Mouse (Mus musculus) heart, embryonic 10.5 days (tissue): ENCODE measurements at regions not wholly inside any gene's neighbourhood (a gene's known extent, or its start where the extent isn't known, plus 50 kb on each side); places are given as distances from the start of the nearest gene placed in this dataset.

Source experiments
- DNase-seq: peaks from one replicate; pipeline ENCODE4 v3.0.0-alpha.2; 2017; ENCODE audit warnings: low spot score
- H3K27ac ChIP-seq: fragments of 300-500 bp; sonication (generic); 2 replicates; pipeline ENCODE4 v1.5.1; 2016; ENCODE audit warnings: mild to moderate bottlenecking
- H3K27me3 ChIP-seq: fragments of 300-500 bp; sonication (generic); 2 replicates; pipeline ENCODE4 v1.6.1; 2016; ENCODE audit warnings: mild to moderate bottlenecking; ENCODE audit not compliant: poor library complexity, insufficient read depth, severe bottlenecking
- H3K36me3 ChIP-seq: fragments of 300-500 bp; sonication (generic); 2 replicates; pipeline ENCODE4 v1.6.1; 2016; ENCODE audit warnings: mild to moderate bottlenecking, moderate library complexity
- H3K4me1 ChIP-seq: fragments of 300-500 bp; sonication (generic); 2 replicates; pipeline ENCODE4 v1.6.1; 2016; ENCODE audit warnings: mild to moderate bottlenecking
- H3K4me3 ChIP-seq: fragments of 300-500 bp; sonication (generic); 2 replicates; pipeline ENCODE4 v1.5.1; 2016; ENCODE audit warnings: mild to moderate bottlenecking, moderate library complexity
- H3K9me3 ChIP-seq: fragments of 300-500 bp; sonication (generic); 2 replicates; pipeline ENCODE4 v1.6.1; 2016; ENCODE audit warnings: mild to moderate bottlenecking, moderate library complexity
- WGBS: fragments of 180-500 bp; shearing (Covaris S2); methylation state at CpG from one replicate; pipeline ENCODE4 v1.1.7; 2016; 5-methylcytosine and 5-hydroxymethylcytosine counted together

- Histone ChIP-seq H3K27ac (no peak overlapping the region), H3K27me3 (no peaks in the 10 kb centered on the region), H3K9me3 (no peaks in the 10 kb centered on the region), H3K36me3 (no peaks in the 10 kb centered on the region), H3K4me3 (no peak overlapping the region), H3K4me1 (no peaks in the 10 kb centered on the region)
- no peak for DNase-seq
- 88% methylated on average over 7 of the region's 7 CpGs for WGBS
Measured at GRCm38 (mm10) chr14:74529368-74529951, 111.2 kb upstream of the Htr2a start.

- Histone ChIP-seq H3K36me3 (no peaks in the 10 kb centered on the region), H3K4me1 (no peaks in the 10 kb centered on the region), H3K27me3 (no peaks in the 10 kb centered on the region), H3K27ac (no peak overlapping the region), H3K4me3 (no peak overlapping the region), H3K9me3 (no peaks in the 10 kb centered on the region)
- 92% methylated on average over 2 of the region's 2 CpGs for WGBS
- no peak for DNase-seq
Measured at GRCm38 (mm10) chr14:74538187-74538586, 102.5 kb upstream of the Htr2a start.

GRCm38 (mm10) chr14:74544028-74544427, 96.6 kb upstream of the Htr2a start:
- Histone ChIP-seq H3K36me3 (no peaks in the 10 kb centered on the region), H3K27me3 (no peaks in the 10 kb centered on the region), H3K4me3 (no peak overlapping the region), H3K27ac (no peak overlapping the region), H3K4me1 (no peaks in the 10 kb centered on the region), H3K9me3 (no peaks in the 10 kb centered on the region)
- no peak for DNase-seq
- 88% methylated on average over 3 of the region's 3 CpGs for WGBS

- H3K36me3 ChIP-seq: no peaks in the 10 kb centered on the region
- DNase-seq: no peak
- no peak overlapping the region for H3K4me3 ChIP-seq
- H3K4me1 ChIP-seq: no peaks in the 10 kb centered on the region
- no peaks in the 10 kb centered on the region for H3K27me3 ChIP-seq
- 85% methylated on average over 2 of the region's 2 CpGs for WGBS
- H3K27ac ChIP-seq: no peak overlapping the region
- H3K9me3 ChIP-seq: no peaks in the 10 kb centered on the region
Measured at GRCm38 (mm10) chr14:74551091-74551490, 89.5 kb upstream of the Htr2a start.

GRCm38 (mm10) chr14:74553636-74554035, 87.0 kb upstream of the Htr2a start:
- H3K36me3 ChIP-seq: no peaks in the 10 kb centered on the region
- no peaks in the 10 kb centered on the region for H3K9me3 ChIP-seq
- no peaks in the 10 kb centered on the region for H3K27me3 ChIP-seq
- no peak overlapping the region for H3K4me3 ChIP-seq
- H3K27ac ChIP-seq: no peak overlapping the region
- DNase-seq: no peak
- WGBS: 79% methylated on average over 1 of the region's 1 CpGs
- H3K4me1 ChIP-seq: no peaks in the 10 kb centered on the region

GRCm38 (mm10) chr14:74558359-74558758, 82.3 kb upstream of the Htr2a start:
- no peaks in the 10 kb centered on the region for H3K9me3 ChIP-seq
- no peaks in the 10 kb centered on the region for H3K27me3 ChIP-seq
- H3K4me3 ChIP-seq: no peak overlapping the region
- no peak overlapping the region for H3K27ac ChIP-seq
- no peaks in the 10 kb centered on the region for H3K36me3 ChIP-seq
- DNase-seq: no peak
- no peaks in the 10 kb centered on the region for H3K4me1 ChIP-seq
- 53% methylated on average over 5 of the region's 5 CpGs for WGBS
